Mouse (Mus musculus): ENCODE results near the gene Plpp2. TPM values are rescaled to one million over a fixed set of nuclear protein-coding genes. Genes with fewer than 3 reads are reported as not detected.

The Plpp2 gene
- polyA plus RNA-seq, 1 experiment from 2014 or later: 13.3 TPM

DNA sequence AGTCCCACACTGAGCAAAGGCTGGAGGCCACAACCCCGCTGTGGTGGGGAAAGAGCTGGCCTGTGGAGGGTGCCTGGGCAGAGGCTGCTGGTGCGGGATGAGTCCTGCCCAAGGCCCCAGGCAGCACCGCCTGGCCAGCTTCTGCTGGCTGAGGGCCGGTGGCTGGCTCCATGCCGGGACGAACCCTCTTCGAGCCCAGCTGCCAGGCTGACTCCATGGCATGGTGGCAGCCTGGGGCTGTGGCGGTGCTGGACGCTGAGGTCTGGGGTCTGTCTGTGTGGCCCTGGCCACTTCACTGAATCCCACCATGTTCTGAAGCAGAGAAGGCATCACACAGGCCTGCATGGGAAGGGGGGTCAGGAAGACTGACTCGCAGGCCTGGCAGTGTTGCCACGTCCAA lies 7.2 kb upstream of the Plpp2 start:
- Histone ChIP-seq H3K4me2 (ENCODE audit: low read depth, low read length) (no peak overlapping the region), H3K27ac (replicated peaks; ENCODE audit: low read depth, low read length) (no peak overlapping the region), H3K27me3 (ENCODE audit: control insufficient read depth, insufficient read depth, low read length) (no peaks in the 10 kb centered on the region), H3K4me3 (ENCODE audit: low read depth, low read length) (no peak overlapping the region), H3K36me3 (replicated peaks; ENCODE audit: control insufficient read depth, insufficient read depth, low read depth, low read length) (peaks cover 21% of the 10 kb centered on the region), H3K4me1 (ENCODE audit: control insufficient read depth, insufficient read depth, low read length) (no peaks in the 10 kb centered on the region), H3K9ac (replicated peaks; ENCODE audit: low read length) (no peak overlapping the region), H3K9me3 (replicated peaks; ENCODE audit: control insufficient read depth, low read length) (no peaks in the 10 kb centered on the region)
- ATAC-seq (replicated peaks; ENCODE audit: insufficient number of reproducible peaks, low FRiP score, low TSS enrichment, low read depth): no peak
- no peak for DNase-seq (ENCODE audit: low spot score)
- 95% methylated on average over 11 of the region's 11 CpGs for WGBS

DNA sequence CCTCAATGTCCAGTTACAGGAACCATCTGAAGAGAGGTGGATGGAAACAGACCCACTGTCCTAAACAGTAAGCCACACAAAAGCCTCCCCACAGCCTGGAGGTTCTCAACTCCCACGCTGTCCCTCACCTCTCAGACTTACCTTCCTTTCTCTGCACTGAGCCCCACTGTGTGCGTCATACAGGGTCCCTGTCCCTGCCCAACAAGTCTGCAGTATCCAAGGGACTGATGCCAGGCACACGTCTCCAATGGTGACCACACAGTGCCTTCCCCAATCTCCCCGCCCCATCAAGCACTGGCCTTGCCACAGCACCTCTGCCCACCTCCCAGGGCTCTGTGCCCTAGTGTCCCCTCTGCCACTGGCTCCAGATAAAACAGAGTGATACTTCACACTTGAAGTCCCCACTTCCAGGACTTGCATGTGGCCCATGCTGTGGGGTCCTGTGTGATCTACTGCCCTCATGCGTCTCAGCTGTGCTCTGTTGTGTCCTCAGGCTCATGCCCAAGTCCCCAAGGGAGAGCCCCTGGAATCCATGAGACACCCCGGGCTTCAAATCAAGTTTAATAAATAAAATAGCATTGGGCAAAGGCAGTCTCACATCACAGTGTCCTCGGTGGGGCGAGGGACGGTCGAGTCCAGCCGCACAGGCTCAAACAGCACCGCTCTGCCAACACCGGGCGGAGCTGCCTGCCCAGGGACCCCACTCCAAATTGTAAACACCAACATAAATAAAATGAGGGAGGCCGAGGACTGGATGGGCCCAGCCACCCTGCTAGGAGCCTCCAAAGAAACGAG lies 6.3 kb upstream of the Plpp2 start:
- 91% methylated on average over 16 of the region's 16 CpGs for WGBS
- Histone ChIP-seq H3K4me3 (ENCODE audit: low read depth, low read length) (no peak overlapping the region), H3K27me3 (ENCODE audit: control insufficient read depth, insufficient read depth, low read length) (no peaks in the 10 kb centered on the region), H3K9me3 (replicated peaks; ENCODE audit: control insufficient read depth, low read length) (no peaks in the 10 kb centered on the region), H3K27ac (replicated peaks; ENCODE audit: low read depth, low read length) (no peak overlapping the region), H3K36me3 (replicated peaks; ENCODE audit: control insufficient read depth, insufficient read depth, low read depth, low read length) (peaks cover 21% of the 10 kb centered on the region), H3K4me2 (ENCODE audit: low read depth, low read length) (no peak overlapping the region), H3K4me1 (ENCODE audit: control insufficient read depth, insufficient read depth, low read length) (no peaks in the 10 kb centered on the region), H3K9ac (replicated peaks; ENCODE audit: low read length) (no peak overlapping the region)
- ATAC-seq (replicated peaks; ENCODE audit: insufficient number of reproducible peaks, low FRiP score, low TSS enrichment, low read depth) (no peak), DNase-seq (ENCODE audit: low spot score) (no peak)

- WGBS: 70% methylated on average over 4 of the region's 4 CpGs
- H3K4me2 ChIP-seq (ENCODE audit: low read depth, low read length): no peak overlapping the region
- H3K9ac ChIP-seq (replicated peaks; ENCODE audit: low read length): no peak overlapping the region
- ATAC-seq (replicated peaks; ENCODE audit: insufficient number of reproducible peaks, low FRiP score, low TSS enrichment, low read depth) (no peak), DNase-seq (ENCODE audit: low spot score) (peak; percentile 8)
- H3K27ac ChIP-seq (replicated peaks; ENCODE audit: low read depth, low read length): no peak overlapping the region
- H3K27me3 ChIP-seq (ENCODE audit: control insufficient read depth, insufficient read depth, low read length): no peaks in the 10 kb centered on the region
- peaks cover 13% of the 10 kb centered on the region for H3K36me3 ChIP-seq (replicated peaks; ENCODE audit: control insufficient read depth, insufficient read depth, low read depth, low read length)
- H3K4me1 ChIP-seq (ENCODE audit: control insufficient read depth, insufficient read depth, low read length): no peaks in the 10 kb centered on the region
- no peaks in the 10 kb centered on the region for H3K9me3 ChIP-seq (replicated peaks; ENCODE audit: control insufficient read depth, low read length)
- no peak overlapping the region for H3K4me3 ChIP-seq (ENCODE audit: low read depth, low read length)
Observed at GRCm38 (mm10) chr10:79538873-79539272, 5.3 kb upstream of the Plpp2 start.

GRCm38 (mm10) chr10:79538323-79538722 lies 4.7 kb upstream of the Plpp2 start:
- Histone ChIP-seq H3K4me2 (ENCODE audit: low read depth, low read length) (no peak overlapping the region), H3K9ac (replicated peaks; ENCODE audit: low read length) (no peak overlapping the region), H3K4me3 (ENCODE audit: low read depth, low read length) (no peak overlapping the region), H3K36me3 (replicated peaks; ENCODE audit: control insufficient read depth, insufficient read depth, low read depth, low read length) (peaks cover 11% of the 10 kb centered on the region), H3K27me3 (ENCODE audit: control insufficient read depth, insufficient read depth, low read length) (no peaks in the 10 kb centered on the region), H3K4me1 (ENCODE audit: control insufficient read depth, insufficient read depth, low read length) (no peaks in the 10 kb centered on the region), H3K9me3 (replicated peaks; ENCODE audit: control insufficient read depth, low read length) (no peaks in the 10 kb centered on the region), H3K27ac (replicated peaks; ENCODE audit: low read depth, low read length) (no peak overlapping the region)
- 88% methylated on average over 3 of the region's 3 CpGs for WGBS
- ATAC-seq (replicated peaks; ENCODE audit: insufficient number of reproducible peaks, low FRiP score, low TSS enrichment, low read depth) (no peak), DNase-seq (ENCODE audit: low spot score) (no peak)

- Histone ChIP-seq H3K9ac (replicated peaks; ENCODE audit: low read length) (no peak overlapping the region), H3K27ac (replicated peaks; ENCODE audit: low read depth, low read length) (no peak overlapping the region), H3K27me3 (ENCODE audit: control insufficient read depth, insufficient read depth, low read length) (no peaks in the 10 kb centered on the region), H3K4me2 (ENCODE audit: low read depth, low read length) (no peak overlapping the region), H3K4me1 (ENCODE audit: control insufficient read depth, insufficient read depth, low read length) (no peaks in the 10 kb centered on the region), H3K36me3 (replicated peaks; ENCODE audit: control insufficient read depth, insufficient read depth, low read depth, low read length) (peaks cover 9% of the 10 kb centered on the region), H3K9me3 (replicated peaks; ENCODE audit: control insufficient read depth, low read length) (no peaks in the 10 kb centered on the region), H3K4me3 (ENCODE audit: low read depth, low read length) (no peak overlapping the region)
- WGBS: 95% methylated on average over 2 of the region's 2 CpGs
- DNase-seq (ENCODE audit: low spot score) (no peak), ATAC-seq (replicated peaks; ENCODE audit: insufficient number of reproducible peaks, low FRiP score, low TSS enrichment, low read depth) (no peak)
Observed at GRCm38 (mm10) chr10:79537781-79538180, 4.2 kb upstream of the Plpp2 start.

- Histone ChIP-seq H3K4me1 (ENCODE audit: control insufficient read depth, insufficient read depth, low read length) (no peaks in the 10 kb centered on the region), H3K27ac (replicated peaks; ENCODE audit: low read depth, low read length) (no peak overlapping the region), H3K4me2 (ENCODE audit: low read depth, low read length) (no peak overlapping the region), H3K36me3 (replicated peaks; ENCODE audit: control insufficient read depth, insufficient read depth, low read depth, low read length) (peaks cover 8% of the 10 kb centered on the region), H3K9me3 (replicated peaks; ENCODE audit: control insufficient read depth, low read length) (no peaks in the 10 kb centered on the region), H3K27me3 (ENCODE audit: control insufficient read depth, insufficient read depth, low read length) (no peaks in the 10 kb centered on the region), H3K4me3 (ENCODE audit: low read depth, low read length) (no peak overlapping the region), H3K9ac (replicated peaks; ENCODE audit: low read length) (no peak overlapping the region)
- no peak for ATAC-seq (replicated peaks; ENCODE audit: insufficient number of reproducible peaks, low FRiP score, low TSS enrichment, low read depth)
- DNase-seq (ENCODE audit: low spot score): no peak
- WGBS: 93% methylated on average over 7 of the region's 7 CpGs
Observed at GRCm38 (mm10) chr10:79537271-79537670, 3.7 kb upstream of the Plpp2 start.

- DNase-seq (ENCODE audit: low spot score): no peak
- Histone ChIP-seq H3K9ac (replicated peaks; ENCODE audit: low read length) (no peak overlapping the region), H3K4me1 (ENCODE audit: control insufficient read depth, insufficient read depth, low read length) (no peaks in the 10 kb centered on the region), H3K4me2 (ENCODE audit: low read depth, low read length) (no peak overlapping the region), H3K36me3 (replicated peaks; ENCODE audit: control insufficient read depth, insufficient read depth, low read depth, low read length) (peaks cover 5% of the 10 kb centered on the region), H3K9me3 (replicated peaks; ENCODE audit: control insufficient read depth, low read length) (no peaks in the 10 kb centered on the region), H3K27ac (replicated peaks; ENCODE audit: low read depth, low read length) (no peak overlapping the region), H3K4me3 (ENCODE audit: low read depth, low read length) (no peak overlapping the region), H3K27me3 (ENCODE audit: control insufficient read depth, insufficient read depth, low read length) (no peaks in the 10 kb centered on the region)
- 80% methylated on average over 12 of the region's 12 CpGs for WGBS
- ATAC-seq (replicated peaks; ENCODE audit: insufficient number of reproducible peaks, low FRiP score, low TSS enrichment, low read depth): no peak
Observed at GRCm38 (mm10) chr10:79536461-79537080, 3.0 kb upstream of the Plpp2 start.

GRCm38 (mm10) chr10:79535431-79535830 lies 1.8 kb upstream of the Plpp2 start:
- no peaks in the 10 kb centered on the region for H3K27me3 ChIP-seq (ENCODE audit: control insufficient read depth, insufficient read depth, low read length)
- no peak for ATAC-seq (replicated peaks; ENCODE audit: insufficient number of reproducible peaks, low FRiP score, low TSS enrichment, low read depth)
- H3K36me3 ChIP-seq (replicated peaks; ENCODE audit: control insufficient read depth, insufficient read depth, low read depth, low read length): peaks cover under 1% of the 10 kb centered on the region
- 80% methylated on average over 1 of the region's 1 CpGs for WGBS
- H3K27ac ChIP-seq (replicated peaks; ENCODE audit: low read depth, low read length): no peak overlapping the region
- no peak overlapping the region for H3K4me3 ChIP-seq (ENCODE audit: low read depth, low read length)
- no peak overlapping the region for H3K9ac ChIP-seq (replicated peaks; ENCODE audit: low read length)
- no peaks in the 10 kb centered on the region for H3K4me1 ChIP-seq (ENCODE audit: control insufficient read depth, insufficient read depth, low read length)
- H3K4me2 ChIP-seq (ENCODE audit: low read depth, low read length): no peak overlapping the region
- no peaks in the 10 kb centered on the region for H3K9me3 ChIP-seq (replicated peaks; ENCODE audit: control insufficient read depth, low read length)
- no peak for DNase-seq (ENCODE audit: low spot score)
